Mouse (Mus musculus): ENCODE measurements at regions not wholly inside any gene's neighbourhood (a gene's known extent, or its start where the extent isn't known, plus 50 kb on each side); places are given as distances from the start of the nearest gene placed in this dataset.

DNA sequence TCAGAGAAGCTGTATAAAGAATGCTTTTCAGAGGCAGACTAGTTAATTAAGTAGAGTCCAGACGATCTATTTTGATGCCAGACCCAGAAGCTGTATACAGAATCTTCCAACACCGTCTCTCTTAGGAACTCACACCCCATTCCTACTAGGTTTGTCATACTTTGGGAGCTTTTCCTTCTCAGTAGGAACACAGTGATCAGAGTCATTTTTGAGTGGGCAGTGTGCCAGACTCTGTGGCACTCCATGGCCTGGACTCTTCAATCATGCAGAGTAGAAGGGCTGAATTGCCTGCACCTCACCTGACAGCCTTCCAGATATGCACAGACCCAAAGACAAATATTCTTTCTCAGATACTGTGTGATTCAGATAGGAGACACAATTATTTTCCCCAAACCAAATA lies 101.2 kb downstream of the Uchl5 start:
- no peaks in the 10 kb centered on the region for H3K36me3 ChIP-seq (ENCODE audit: poor library complexity, severe bottlenecking)
- H3K9ac ChIP-seq = no peak overlapping the region
- 0 out of 2 replicates have a peak, but pooled peaks cover 2% of the 10 kb centered on the region for H3K4me1 ChIP-seq
- H3K27ac ChIP-seq = no peak overlapping the region
- H3K9me3 ChIP-seq (replicated peaks) = no peaks in the 10 kb centered on the region
- ATAC-seq = no peak
- no peak overlapping the region for H3K4me3 ChIP-seq
- no peak overlapping the region for H3K4me2 ChIP-seq
- 42% methylated on average over 2 of the region's 2 CpGs for WGBS
- H3K27me3 ChIP-seq = no peaks in the 10 kb centered on the region

DNA sequence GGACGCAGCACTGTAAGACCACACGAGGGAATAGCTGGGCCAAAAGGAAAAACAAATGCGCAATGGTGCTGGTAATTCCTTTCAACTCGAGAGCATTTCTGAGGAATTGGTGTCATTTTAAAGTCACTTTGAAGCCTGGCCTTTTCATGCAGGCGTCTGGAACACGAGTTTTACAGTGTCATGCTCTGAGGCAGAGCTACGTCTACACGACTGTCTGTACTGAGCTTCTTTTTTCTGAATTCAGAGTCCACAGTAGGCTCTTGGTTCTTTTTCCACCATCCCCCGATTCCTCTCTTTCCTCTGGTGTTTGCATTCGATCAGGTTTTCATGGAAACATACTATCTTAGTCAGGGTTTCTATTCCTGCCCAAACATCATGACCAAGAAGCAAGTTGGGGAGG lies 83.2 kb downstream of the Uchl5 start:
- Histone ChIP-seq H3K4me2 (no peak overlapping the region), H3K9me3 (replicated peaks) (no peaks in the 10 kb centered on the region), H3K4me1 (no peaks in the 10 kb centered on the region), H3K27ac (no peak overlapping the region), H3K4me3 (no peak overlapping the region), H3K27me3 (no peaks in the 10 kb centered on the region), H3K36me3 (ENCODE audit: poor library complexity, severe bottlenecking) (no peaks in the 10 kb centered on the region), H3K9ac (no peak overlapping the region)
- no peak for ATAC-seq
- 82% methylated on average over 10 of the region's 10 CpGs for WGBS

DNA sequence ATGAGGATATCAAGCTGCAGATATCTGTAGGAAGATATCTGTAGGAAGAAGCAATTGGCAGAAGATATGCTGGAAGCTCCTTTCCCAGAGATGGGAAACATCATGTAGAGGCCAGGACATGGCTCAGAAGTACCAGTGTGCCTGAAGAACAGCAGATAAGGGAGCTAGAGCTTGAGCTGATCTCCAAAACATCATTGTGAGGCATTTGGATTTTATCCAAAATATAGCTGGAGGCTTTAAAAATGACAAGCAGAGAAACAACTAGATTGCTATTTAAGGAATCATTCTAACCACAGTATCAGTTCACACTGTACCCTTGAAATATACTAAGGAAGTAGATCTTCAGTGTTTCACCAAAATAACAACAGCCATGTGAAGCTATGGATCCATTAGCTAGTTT lies 81.5 kb downstream of the Uchl5 start:
- no peak for ATAC-seq
- no peaks in the 10 kb centered on the region for H3K36me3 ChIP-seq (ENCODE audit: poor library complexity, severe bottlenecking)
- H3K4me1 ChIP-seq = no peaks in the 10 kb centered on the region
- no peak overlapping the region for H3K9ac ChIP-seq
- H3K4me2 ChIP-seq = no peak overlapping the region
- H3K27ac ChIP-seq = no peak overlapping the region
- no peaks in the 10 kb centered on the region for H3K27me3 ChIP-seq
- H3K4me3 ChIP-seq = no peak overlapping the region
- no peaks in the 10 kb centered on the region for H3K9me3 ChIP-seq (replicated peaks)

All from forebrain, embryonic 13.5 days (tissue).